Mouse (Mus musculus) limb, embryonic 13.5 days (tissue): ENCODE measurements at regions not wholly inside any gene's neighbourhood (a gene's known extent, or its start where the extent isn't known, plus 50 kb on each side); places are given as distances from the start of the nearest gene placed in this dataset.

Source experiments
- ATAC-seq: fragments of 200-750 bp; cut with Nextera tagmentation; 2 replicates; pipeline ENCODE4 v1.8.0; 2017; ENCODE audit warnings: low read depth, moderate number of reproducible peaks, moderate TSS enrichment; ENCODE audit not compliant: low FRiP score
- H3K27ac ChIP-seq: fragments of 300-500 bp; sonication (generic); 2 replicates; pipeline ENCODE4 v1.5.1; 2015; ENCODE audit warnings: inconsistent platforms, mild to moderate bottlenecking, moderate library complexity
- H3K27me3 ChIP-seq: fragments of 300-500 bp; sonication (generic); 2 replicates; pipeline ENCODE4 v1.6.1; 2015; ENCODE audit warnings: mild to moderate bottlenecking, inconsistent platforms
- H3K36me3 ChIP-seq: fragments of 300-500 bp; sonication (generic); 2 replicates; pipeline ENCODE4 v1.6.1; 2015; ENCODE audit warnings: inconsistent platforms, mild to moderate bottlenecking, moderate library complexity
- H3K4me1 ChIP-seq: fragments of 300-500 bp; sonication (generic); 2 replicates; pipeline ENCODE4 v1.6.1; 2015; ENCODE audit warnings: inconsistent platforms
- H3K4me2 ChIP-seq: fragments of 300-500 bp; sonication (generic); replicated peaks from 2 replicates; pipeline ENCODE4 v1.6.1; 2015; ENCODE audit warnings: inconsistent platforms, mild to moderate bottlenecking, moderate library complexity
- H3K4me3 ChIP-seq: fragments of 300-500 bp; sonication (generic); 2 replicates; pipeline ENCODE4 v1.5.1; 2015; ENCODE audit warnings: moderate library complexity, mild to moderate bottlenecking, inconsistent platforms
- H3K9ac ChIP-seq: fragments of 300-500 bp; sonication (generic); 2 replicates; pipeline ENCODE4 v1.6.1; 2015; ENCODE audit warnings: mild to moderate bottlenecking, inconsistent platforms
- H3K9me3 ChIP-seq: fragments of 300-500 bp; sonication (generic); 2 replicates; pipeline ENCODE4 v1.6.1; 2016; ENCODE audit warnings: inconsistent platforms
- WGBS: fragments of 180-500 bp; shearing (Covaris S2); methylation state at CpG from one replicate; pipeline ENCODE4 v1.1.7; 2015; 5-methylcytosine and 5-hydroxymethylcytosine counted together

- Histone ChIP-seq H3K9ac (no peak overlapping the region), H3K36me3 (no peaks in the 10 kb centered on the region), H3K4me2 (no peak overlapping the region), H3K27ac (no peak overlapping the region), H3K4me3 (no peak overlapping the region), H3K9me3 (no peaks in the 10 kb centered on the region), H3K27me3 (no peaks in the 10 kb centered on the region), H3K4me1 (no peaks in the 10 kb centered on the region)
- 80% methylated on average over 1 of the region's 1 CpGs for WGBS
- ATAC-seq: no peak
Observed at GRCm38 (mm10) chr6:81668944-81669343, 254.5 kb upstream of the Gcfc2 start.

GRCm38 (mm10) chr6:81673316-81673715 lies 250.2 kb upstream of the Gcfc2 start:
- WGBS: 76% methylated on average over 2 of the region's 2 CpGs
- H3K9me3 ChIP-seq: no peaks in the 10 kb centered on the region
- no peak for ATAC-seq
- no peak overlapping the region for H3K4me2 ChIP-seq
- no peaks in the 10 kb centered on the region for H3K4me1 ChIP-seq
- H3K27ac ChIP-seq: no peak overlapping the region
- H3K27me3 ChIP-seq: no peaks in the 10 kb centered on the region
- H3K9ac ChIP-seq: no peak overlapping the region
- no peak overlapping the region for H3K4me3 ChIP-seq
- no peaks in the 10 kb centered on the region for H3K36me3 ChIP-seq

GRCm38 (mm10) chr6:81697284-81697683 lies 226.2 kb upstream of the Gcfc2 start:
- no peaks in the 10 kb centered on the region for H3K4me1 ChIP-seq
- no peak overlapping the region for H3K9ac ChIP-seq
- no peak overlapping the region for H3K27ac ChIP-seq
- 86% methylated on average over 7 of the region's 7 CpGs for WGBS
- H3K4me2 ChIP-seq: no peak overlapping the region
- no peaks in the 10 kb centered on the region for H3K36me3 ChIP-seq
- ATAC-seq: no peak
- no peaks in the 10 kb centered on the region for H3K9me3 ChIP-seq
- H3K4me3 ChIP-seq: no peak overlapping the region
- no peaks in the 10 kb centered on the region for H3K27me3 ChIP-seq

- Histone ChIP-seq H3K9ac (no peak overlapping the region), H3K9me3 (no peaks in the 10 kb centered on the region), H3K27ac (no peak overlapping the region), H3K36me3 (no peaks in the 10 kb centered on the region), H3K4me1 (no peaks in the 10 kb centered on the region), H3K27me3 (no peaks in the 10 kb centered on the region), H3K4me2 (no peak overlapping the region), H3K4me3 (no peak overlapping the region)
- 78% methylated on average over 3 of the region's 3 CpGs for WGBS
- no peak for ATAC-seq
Observed at GRCm38 (mm10) chr6:81698173-81698572, 225.3 kb upstream of the Gcfc2 start.

- Histone ChIP-seq H3K9ac (no peak overlapping the region), H3K27ac (no peak overlapping the region), H3K4me1 (0 out of 2 replicates have a peak, but pooled peaks cover 3% of the 10 kb centered on the region), H3K4me2 (no peak overlapping the region), H3K36me3 (no peaks in the 10 kb centered on the region), H3K4me3 (no peak overlapping the region), H3K9me3 (no peaks in the 10 kb centered on the region), H3K27me3 (no peaks in the 10 kb centered on the region)
- WGBS: 57% methylated on average over 3 of the region's 3 CpGs
- ATAC-seq: no peak
Observed at GRCm38 (mm10) chr6:81714867-81715266, 208.6 kb upstream of the Gcfc2 start.

GRCm38 (mm10) chr6:81716371-81716770 lies 207.1 kb upstream of the Gcfc2 start:
- ATAC-seq: no peak
- no peak overlapping the region for H3K4me3 ChIP-seq
- no peaks in the 10 kb centered on the region for H3K27me3 ChIP-seq
- no peak overlapping the region for H3K4me2 ChIP-seq
- H3K9ac ChIP-seq: no peak overlapping the region
- H3K27ac ChIP-seq: no peak overlapping the region
- WGBS: 81% methylated on average over 5 of the region's 5 CpGs
- H3K4me1 ChIP-seq: 0 out of 2 replicates have a peak, but pooled peaks cover 3% of the 10 kb centered on the region
- H3K9me3 ChIP-seq: no peaks in the 10 kb centered on the region
- no peaks in the 10 kb centered on the region for H3K36me3 ChIP-seq

GRCm38 (mm10) chr6:81724601-81725545 lies 198.6 kb upstream of the Gcfc2 start:
- Histone ChIP-seq H3K27me3 (no peaks in the 10 kb centered on the region), H3K4me2 (no peak overlapping the region), H3K4me1 (no peaks in the 10 kb centered on the region), H3K36me3 (no peaks in the 10 kb centered on the region), H3K4me3 (no peak overlapping the region), H3K9me3 (no peaks in the 10 kb centered on the region), H3K9ac (no peak overlapping the region), H3K27ac (no peak overlapping the region)
- ATAC-seq: no peak
- 80% methylated on average over 4 of the region's 4 CpGs for WGBS

GRCm38 (mm10) chr6:81731631-81732030 lies 191.8 kb upstream of the Gcfc2 start:
- Histone ChIP-seq H3K27ac (no peak overlapping the region), H3K9ac (no peak overlapping the region), H3K4me1 (no peaks in the 10 kb centered on the region), H3K4me3 (no peak overlapping the region), H3K9me3 (no peaks in the 10 kb centered on the region), H3K27me3 (no peaks in the 10 kb centered on the region), H3K4me2 (no peak overlapping the region), H3K36me3 (no peaks in the 10 kb centered on the region)
- no peak for ATAC-seq
- WGBS: 52% methylated on average over 4 of the region's 5 CpGs

- ATAC-seq: no peak
- no peaks in the 10 kb centered on the region for H3K4me1 ChIP-seq
- no peaks in the 10 kb centered on the region for H3K27me3 ChIP-seq
- H3K27ac ChIP-seq: no peak overlapping the region
- H3K9me3 ChIP-seq: no peaks in the 10 kb centered on the region
- H3K9ac ChIP-seq: no peak overlapping the region
- 64% methylated on average over 3 of the region's 3 CpGs for WGBS
- no peak overlapping the region for H3K4me2 ChIP-seq
- H3K4me3 ChIP-seq: no peak overlapping the region
- H3K36me3 ChIP-seq: no peaks in the 10 kb centered on the region
Observed at GRCm38 (mm10) chr6:81733527-81733926, 189.9 kb upstream of the Gcfc2 start.

GRCm38 (mm10) chr6:81738466-81738865 lies 185.0 kb upstream of the Gcfc2 start:
- H3K36me3 ChIP-seq: no peaks in the 10 kb centered on the region
- no peaks in the 10 kb centered on the region for H3K27me3 ChIP-seq
- no peak overlapping the region for H3K4me3 ChIP-seq
- no peak overlapping the region for H3K9ac ChIP-seq
- no peaks in the 10 kb centered on the region for H3K4me1 ChIP-seq
- no peak overlapping the region for H3K27ac ChIP-seq
- WGBS: 92% methylated on average over 5 of the region's 5 CpGs
- ATAC-seq: no peak
- H3K4me2 ChIP-seq: no peak overlapping the region
- H3K9me3 ChIP-seq: no peaks in the 10 kb centered on the region

GRCm38 (mm10) chr6:81749681-81750080 lies 173.8 kb upstream of the Gcfc2 start:
- ATAC-seq: no peak
- H3K4me1 ChIP-seq: no peaks in the 10 kb centered on the region
- H3K27ac ChIP-seq: no peak overlapping the region
- 70% methylated on average over 3 of the region's 3 CpGs for WGBS
- H3K9me3 ChIP-seq: no peaks in the 10 kb centered on the region
- H3K4me3 ChIP-seq: no peak overlapping the region
- no peak overlapping the region for H3K4me2 ChIP-seq
- H3K27me3 ChIP-seq: no peaks in the 10 kb centered on the region
- no peaks in the 10 kb centered on the region for H3K36me3 ChIP-seq
- no peak overlapping the region for H3K9ac ChIP-seq

- 86% methylated on average over 5 of the region's 5 CpGs for WGBS
- ATAC-seq: no peak
Observed at GRCm38 (mm10) chr6:81751631-81752030, 171.8 kb upstream of the Gcfc2 start.

GRCm38 (mm10) chr6:81756242-81756641 lies 167.2 kb upstream of the Gcfc2 start:
- WGBS: 76% methylated on average over 7 of the region's 7 CpGs
- no peak for ATAC-seq
- Histone ChIP-seq H3K27me3 (no peaks in the 10 kb centered on the region), H3K27ac (no peak overlapping the region), H3K9ac (no peak overlapping the region), H3K9me3 (no peaks in the 10 kb centered on the region), H3K36me3 (no peaks in the 10 kb centered on the region), H3K4me2 (no peak overlapping the region), H3K4me3 (no peak overlapping the region), H3K4me1 (no peaks in the 10 kb centered on the region)

More at GRCm38 (mm10) chr6:81751631-81752030, 171.8 kb upstream of the Gcfc2 start:
- H3K4me3 ChIP-seq: no peak overlapping the region
- H3K27me3 ChIP-seq: no peaks in the 10 kb centered on the region
- H3K4me2 ChIP-seq: no peak overlapping the region
- H3K27ac ChIP-seq: no peak overlapping the region
- H3K9me3 ChIP-seq: no peaks in the 10 kb centered on the region
- H3K4me1 ChIP-seq: no peaks in the 10 kb centered on the region
- no peaks in the 10 kb centered on the region for H3K36me3 ChIP-seq
- H3K9ac ChIP-seq: no peak overlapping the region
